Mouse (Mus musculus): Measurements from ENCODE around the gene Atpaf2. TPM values are rescaled to one million over a fixed set of nuclear protein-coding genes. Genes with fewer than 3 reads are reported as not detected.
"Not testable (repeated sequence)": the region's sequence is repeated elsewhere in the genome, so short reads cannot be mapped to it uniquely, and the experiment has no call there.

Atpaf2 gene
- total and polyA plus RNA-seq, 2 experiments from 2014 or later, result 42.2 to 44.1 TPM

GRCm38 (mm10) chr11:60444007-60444406 is 25.8 kb upstream of the Atpaf2 start:
- WGBS, result 69% methylated on average over 4 of the region's 4 CpGs
- H3K4me1 ChIP-seq (ENCODE audit: control insufficient read depth, insufficient read depth), result no peaks in the 10 kb centered on the region
- DNase-seq (ENCODE audit: low spot score), result no peak
- H3K27ac ChIP-seq (ENCODE audit: low read depth), result no peak overlapping the region
- ATAC-seq (ENCODE audit: insufficient read depth, low read depth), result no peak
- no peaks in the 10 kb centered on the region for H3K9me3 ChIP-seq (replicated peaks; ENCODE audit: control insufficient read depth, low read length)
- H3K4me3 ChIP-seq (ENCODE audit: low read depth, low read length), result no peak overlapping the region
- H3K27me3 ChIP-seq (ENCODE audit: control insufficient read depth, insufficient read depth, low read length), result no peaks in the 10 kb centered on the region
- H3K9ac ChIP-seq (replicated peaks; ENCODE audit: low read depth, low read length), result no peak overlapping the region
- peaks cover 39% of the 10 kb centered on the region for H3K36me3 ChIP-seq (replicated peaks; ENCODE audit: control insufficient read depth, insufficient read depth, low read length)
- H3K4me2 ChIP-seq (ENCODE audit: low read depth, low read length), result no peak overlapping the region
- no peak for TF ChIP-seq CTCF (IDR thresholded peaks at IDR 0.05; ENCODE audit: low read depth)
- no peak for TF ChIP-seq EP300 (IDR thresholded peaks at IDR 0.05; ENCODE audit: low read depth)

GRCm38 (mm10) chr11:60442896-60443295 is 24.6 kb upstream of the Atpaf2 start:
- Histone ChIP-seq H3K27me3 (ENCODE audit: control insufficient read depth, insufficient read depth, low read length) (no peaks in the 10 kb centered on the region), H3K36me3 (replicated peaks; ENCODE audit: control insufficient read depth, insufficient read depth, low read length) (peaks cover 50% of the 10 kb centered on the region), H3K4me2 (ENCODE audit: low read depth, low read length) (no peak overlapping the region), H3K4me3 (ENCODE audit: low read depth, low read length) (no peak overlapping the region), H3K9ac (replicated peaks; ENCODE audit: low read depth, low read length) (no peak overlapping the region), H3K27ac (ENCODE audit: low read depth) (no peak overlapping the region), H3K4me1 (ENCODE audit: control insufficient read depth, insufficient read depth) (no peaks in the 10 kb centered on the region), H3K9me3 (replicated peaks; ENCODE audit: control insufficient read depth, low read length) (no peaks in the 10 kb centered on the region)
- 85% methylated on average over 6 of the region's 6 CpGs for WGBS
- DNase-seq (ENCODE audit: low spot score) (no peak), ATAC-seq (ENCODE audit: insufficient read depth, low read depth) (no peak)
- TF ChIP-seq CTCF (IDR thresholded peaks at IDR 0.05; ENCODE audit: low read depth), result no peak

- TF ChIP-seq EP300 (IDR thresholded peaks at IDR 0.05; ENCODE audit: low read depth) (no peak), CTCF (IDR thresholded peaks at IDR 0.05; ENCODE audit: low read depth) (no peak)
- no peak overlapping the region for H3K27ac ChIP-seq (ENCODE audit: low read depth)
- 56% methylated on average over 7 of the region's 7 CpGs for WGBS
Observed at GRCm38 (mm10) chr11:60440176-60440575, 21.9 kb upstream of the Atpaf2 start.

GRCm38 (mm10) chr11:60439621-60440020 is 21.4 kb upstream of the Atpaf2 start:
- peaks cover 76% of the 10 kb centered on the region for H3K36me3 ChIP-seq (replicated peaks; ENCODE audit: control insufficient read depth, insufficient read depth, low read length)
- 34% methylated on average over 1 of the region's 1 CpGs for WGBS

More at GRCm38 (mm10) chr11:60440176-60440575, 21.9 kb upstream of the Atpaf2 start:
- no peak overlapping the region for H3K4me2 ChIP-seq (ENCODE audit: low read depth, low read length)
- DNase-seq (ENCODE audit: low spot score), result no peak
- ATAC-seq (ENCODE audit: insufficient read depth, low read depth), result no peak
- H3K27me3 ChIP-seq (ENCODE audit: control insufficient read depth, insufficient read depth, low read length), result no peaks in the 10 kb centered on the region
- H3K9ac ChIP-seq (replicated peaks; ENCODE audit: low read depth, low read length), result no peak overlapping the region
- H3K9me3 ChIP-seq (replicated peaks; ENCODE audit: control insufficient read depth, low read length), result no peaks in the 10 kb centered on the region
- H3K4me3 ChIP-seq (ENCODE audit: low read depth, low read length), result no peak overlapping the region
- H3K4me1 ChIP-seq (ENCODE audit: control insufficient read depth, insufficient read depth), result no peaks in the 10 kb centered on the region
- peaks cover 77% of the 10 kb centered on the region for H3K36me3 ChIP-seq (replicated peaks; ENCODE audit: control insufficient read depth, insufficient read depth, low read length)

GRCm38 (mm10) chr11:60436618-60437017 is 18.4 kb upstream of the Atpaf2 start:
- 78% methylated on average over 3 of the region's 3 CpGs for WGBS
- Histone ChIP-seq H3K4me2 (ENCODE audit: low read depth, low read length) (no peak overlapping the region), H3K27me3 (ENCODE audit: control insufficient read depth, insufficient read depth, low read length) (no peaks in the 10 kb centered on the region), H3K4me1 (ENCODE audit: control insufficient read depth, insufficient read depth) (no peaks in the 10 kb centered on the region), H3K36me3 (replicated peaks; ENCODE audit: control insufficient read depth, insufficient read depth, low read length) (peaks cover 73% of the 10 kb centered on the region), H3K27ac (ENCODE audit: low read depth) (no peak overlapping the region), H3K9ac (replicated peaks; ENCODE audit: low read depth, low read length) (no peak overlapping the region), H3K4me3 (ENCODE audit: low read depth, low read length) (no peak overlapping the region), H3K9me3 (replicated peaks; ENCODE audit: control insufficient read depth, low read length) (no peaks in the 10 kb centered on the region)
- no peak for ATAC-seq (ENCODE audit: insufficient read depth, low read depth)
- TF ChIP-seq EP300 (IDR thresholded peaks at IDR 0.05; ENCODE audit: low read depth), result no peak
- DNase-seq (ENCODE audit: low spot score), result no peak

More at GRCm38 (mm10) chr11:60439621-60440020, 21.4 kb upstream of the Atpaf2 start:
- not testable (repeated sequence) for DNase-seq (ENCODE audit: low spot score); ATAC-seq (ENCODE audit: insufficient read depth, low read depth); H3K9ac ChIP-seq (replicated peaks; ENCODE audit: low read depth, low read length); H3K4me2 ChIP-seq (ENCODE audit: low read depth, low read length); H3K9me3 ChIP-seq (replicated peaks; ENCODE audit: control insufficient read depth, low read length); H3K27me3 ChIP-seq (ENCODE audit: control insufficient read depth, insufficient read depth, low read length); H3K4me3 ChIP-seq (ENCODE audit: low read depth, low read length); H3K27ac ChIP-seq (ENCODE audit: low read depth); H3K4me1 ChIP-seq (ENCODE audit: control insufficient read depth, insufficient read depth)

GRCm38 (mm10) chr11:60435133-60435532 is 16.9 kb upstream of the Atpaf2 start:
- H3K4me3 ChIP-seq (ENCODE audit: low read depth, low read length), result no peak overlapping the region
- no peaks in the 10 kb centered on the region for H3K4me1 ChIP-seq (ENCODE audit: control insufficient read depth, insufficient read depth)
- H3K36me3 ChIP-seq (replicated peaks; ENCODE audit: control insufficient read depth, insufficient read depth, low read length), result peaks cover 65% of the 10 kb centered on the region
- no peak overlapping the region for H3K9ac ChIP-seq (replicated peaks; ENCODE audit: low read depth, low read length)
- WGBS, result 97% methylated on average over 1 of the region's 1 CpGs
- no peaks in the 10 kb centered on the region for H3K27me3 ChIP-seq (ENCODE audit: control insufficient read depth, insufficient read depth, low read length)
- no peak overlapping the region for H3K27ac ChIP-seq (ENCODE audit: low read depth)
- H3K4me2 ChIP-seq (ENCODE audit: low read depth, low read length), result no peak overlapping the region
- ATAC-seq (ENCODE audit: insufficient read depth, low read depth) (no peak), DNase-seq (ENCODE audit: low spot score) (no peak)
- TF ChIP-seq EP300 (IDR thresholded peaks at IDR 0.05; ENCODE audit: low read depth) (no peak), CTCF (IDR thresholded peaks at IDR 0.05; ENCODE audit: low read depth) (no peak)
- H3K9me3 ChIP-seq (replicated peaks; ENCODE audit: control insufficient read depth, low read length), result no peaks in the 10 kb centered on the region

Measured in heart, postnatal 0 days (tissue).